Mouse (Mus musculus) kidney, embryonic 15.5 days (tissue): ENCODE results near the gene Il21r. TPM values are rescaled to one million over a fixed set of nuclear protein-coding genes. Genes with fewer than 3 reads are reported as not detected.
A peak's percentile ranks its signal among the peaks of the same experiment; 100 is the strongest.

ENCODE experiments used
- ATAC-seq: fragments of 200-750 bp; cut with Nextera tagmentation; replicated peaks from 2 replicates; pipeline ENCODE4 v1.8.0; 2017; ENCODE audit warnings: moderate TSS enrichment; ENCODE audit not compliant: low FRiP score
- H3K27ac ChIP-seq: fragments of 300-500 bp; sonication (generic); 2 replicates; pipeline ENCODE4 v1.5.1; 2015; ENCODE audit warnings: mild to moderate bottlenecking, inconsistent platforms
- H3K27me3 ChIP-seq: fragments of 300-500 bp; sonication (generic); 2 replicates; pipeline ENCODE4 v1.6.1; 2015; ENCODE audit warnings: inconsistent platforms
- H3K36me3 ChIP-seq: fragments of 300-500 bp; sonication (generic); 2 replicates; pipeline ENCODE4 v1.6.1; 2015; ENCODE audit warnings: inconsistent platforms
- H3K4me1 ChIP-seq: fragments of 300-500 bp; sonication (generic); 2 replicates; pipeline ENCODE4 v1.6.1; 2015; ENCODE audit warnings: inconsistent platforms
- H3K4me2 ChIP-seq: fragments of 300-500 bp; sonication (generic); 2 replicates; pipeline ENCODE4 v1.6.1; 2015; ENCODE audit warnings: moderate library complexity, mild to moderate bottlenecking, inconsistent platforms
- H3K4me3 ChIP-seq: fragments of 300-500 bp; sonication (generic); replicated peaks from 2 replicates; pipeline ENCODE4 v1.5.1; 2015; ENCODE audit warnings: mild to moderate bottlenecking, inconsistent platforms
- H3K9ac ChIP-seq: fragments of 300-500 bp; sonication (generic); 2 replicates; pipeline ENCODE4 v1.6.1; 2015; ENCODE audit warnings: mild to moderate bottlenecking, inconsistent platforms
- H3K9me3 ChIP-seq: fragments of 300-500 bp; sonication (generic); replicated peaks from 2 replicates; pipeline ENCODE4 v1.6.1; 2016; ENCODE audit warnings: inconsistent platforms
- WGBS: fragments of 180-500 bp; shearing (Covaris S2); methylation state at CpG from one replicate; pipeline ENCODE4 v1.1.7; 2015; ENCODE audit warnings: mixed read lengths; 5-methylcytosine and 5-hydroxymethylcytosine counted together
- polyA plus RNA-seq: library from polyadenylated mRNA; unstranded; fragments of >200 nt; fragmentation: Nextera tagmentation; extraction: Ambion mirVana; gene quantifications from 2 replicates; pipeline ENCODE4 v1.2.1, GENCODE M21; 2015

Il21r gene
- polyA plus RNA-seq, result 0.24 and 0.31 TPM in 2 replicates

DNA sequence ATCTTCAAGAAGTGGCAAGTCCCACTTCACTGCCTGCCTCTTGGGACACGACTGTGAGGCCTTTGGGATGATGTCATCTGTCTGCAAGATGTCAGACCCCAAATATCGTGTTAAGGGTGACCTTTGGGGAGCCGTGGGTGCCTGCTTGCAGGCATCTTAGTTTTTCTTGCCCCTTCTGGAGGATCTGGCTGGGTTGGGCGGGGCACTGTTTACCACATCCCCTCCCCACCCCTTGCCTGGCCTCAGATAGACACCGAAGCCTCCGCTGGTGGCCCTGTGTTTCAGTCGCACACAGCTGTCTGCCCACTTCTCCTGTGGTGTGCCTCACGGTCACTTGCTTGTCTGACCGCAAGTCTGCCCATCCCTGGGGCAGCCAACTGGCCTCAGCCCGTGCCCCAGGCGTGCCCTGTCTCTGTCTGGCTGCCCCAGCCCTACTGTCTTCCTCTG is at the start of gene Il21r:
TSS of gene Il21r (plus strand) at position 245 of the 447 bp plus-strand sequence.
- WGBS, result 70% methylated on average over 11 of the region's 11 CpGs
- no peak for ATAC-seq
- Histone ChIP-seq H3K36me3 (no peaks in the 10 kb centered on the region), H3K9ac (no peak within 1 kb of the TSS), H3K4me2 (no peak within 1 kb of the TSS), H3K4me3 (no peak within 1 kb of the TSS), H3K27ac (no peak within 1 kb of the TSS), H3K4me1 (peaks cover 10% of the 10 kb centered on the region), H3K27me3 (no peaks in the 10 kb centered on the region), H3K9me3 (no peaks in the 10 kb centered on the region)

GRCm38 (mm10) chr7:125553653-125554428 is 49.4 kb upstream of the Il21r start:
- Histone ChIP-seq H3K4me3 (peak overlapping the region; percentile 61; the same call in 1 of the 2 replicates), H3K36me3 (no peaks in the 10 kb centered on the region), H3K4me1 (peaks cover 38% of the 10 kb centered on the region), H3K9me3 (no peaks in the 10 kb centered on the region), H3K4me2 (no peak overlapping the region), H3K27ac (no peak overlapping the region), H3K9ac (0 out of 2 replicates have a peak overlapping the region, but pooled peaks have one; percentile 10), H3K27me3 (peaks cover 8% of the 10 kb centered on the region; the same call in 1 of the 2 replicates)
- 87% methylated on average over 13 of the region's 13 CpGs for WGBS
- no peak for ATAC-seq

- Histone ChIP-seq H3K36me3 (no peaks in the 10 kb centered on the region), H3K4me2 (no peak overlapping the region), H3K4me1 (peaks cover 38% of the 10 kb centered on the region), H3K4me3 (no peak overlapping the region), H3K9ac (no peak overlapping the region), H3K9me3 (no peaks in the 10 kb centered on the region), H3K27ac (no peak overlapping the region), H3K27me3 (peaks cover 8% of the 10 kb centered on the region; the same call in 1 of the 2 replicates)
- 88% methylated on average over 9 of the region's 9 CpGs for WGBS
- ATAC-seq, result no peak
These were observed 48.6 kb upstream of the Il21r start for GRCm38 (mm10) chr7:125554456-125555114.

DNA sequence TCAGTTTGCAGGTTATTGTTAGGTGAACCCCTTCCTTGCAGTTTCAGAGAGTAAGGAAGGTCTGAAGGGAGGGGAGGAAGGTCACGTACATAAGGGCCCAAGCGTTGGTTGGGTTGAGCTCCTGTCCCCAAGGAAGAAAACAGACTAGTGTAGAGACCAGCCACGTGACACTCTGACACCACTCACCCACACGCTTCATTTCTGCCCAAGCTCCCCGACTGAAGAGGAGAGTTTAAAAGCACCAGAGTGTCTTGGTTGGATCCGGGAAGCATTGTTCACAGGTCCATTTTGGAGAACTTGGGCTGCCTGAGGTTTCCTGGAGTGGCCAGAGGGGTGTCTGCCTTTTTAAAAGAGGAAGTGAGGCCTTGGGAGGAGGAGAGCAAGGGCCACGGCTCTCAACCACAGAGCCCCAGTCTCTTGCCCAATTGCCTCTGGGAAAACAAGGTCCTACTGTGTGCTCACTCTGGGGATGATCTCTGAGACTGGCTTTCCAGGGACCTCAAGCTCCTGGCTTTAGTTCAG is 47.8 kb upstream of the Il21r start:
- Histone ChIP-seq H3K27ac (no peak overlapping the region), H3K4me3 (no peak overlapping the region), H3K36me3 (no peaks in the 10 kb centered on the region), H3K9me3 (no peaks in the 10 kb centered on the region), H3K27me3 (peaks cover 8% of the 10 kb centered on the region; the same call in 1 of the 2 replicates), H3K4me2 (no peak overlapping the region), H3K9ac (no peak overlapping the region), H3K4me1 (peaks cover 38% of the 10 kb centered on the region)
- ATAC-seq, result no peak
- WGBS, result 79% methylated on average over 7 of the region's 7 CpGs

- H3K9me3 ChIP-seq, result no peaks in the 10 kb centered on the region
- no peak overlapping the region for H3K4me3 ChIP-seq
- no peaks in the 10 kb centered on the region for H3K36me3 ChIP-seq
- H3K4me1 ChIP-seq, result peaks cover 42% of the 10 kb centered on the region
- no peak for ATAC-seq
- H3K27ac ChIP-seq, result no peak overlapping the region
- no peak overlapping the region for H3K9ac ChIP-seq
- 67% methylated on average over 4 of the region's 4 CpGs for WGBS
- no peak overlapping the region for H3K4me2 ChIP-seq
- H3K27me3 ChIP-seq, result 0 out of 2 replicates have a peak, but pooled peaks cover 1% of the 10 kb centered on the region
These were observed 47.1 kb upstream of the Il21r start for GRCm38 (mm10) chr7:125556096-125556495.

DNA sequence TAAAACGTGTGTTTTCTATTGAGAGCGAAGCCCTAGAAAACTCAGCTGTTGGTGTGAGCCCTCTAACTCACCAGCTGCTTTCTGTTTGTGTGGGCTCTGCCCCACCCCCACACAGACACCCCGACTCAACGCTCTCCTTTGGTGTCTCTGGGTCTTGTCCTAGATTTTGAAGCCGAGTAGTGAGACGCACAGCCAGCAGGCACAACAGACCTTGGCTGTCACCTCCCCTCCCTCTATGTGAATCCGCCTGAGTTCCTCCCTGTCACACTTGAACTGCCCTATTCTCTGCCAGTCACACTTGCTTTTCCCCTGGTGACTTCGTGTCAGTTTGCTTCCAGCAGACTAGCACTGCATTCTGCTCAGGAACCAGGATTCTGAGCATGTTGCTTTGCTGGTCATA is 46.4 kb upstream of the Il21r start:
- no peak for ATAC-seq
- Histone ChIP-seq H3K4me1 (peaks cover 41% of the 10 kb centered on the region), H3K4me2 (no peak overlapping the region), H3K4me3 (no peak overlapping the region), H3K36me3 (no peaks in the 10 kb centered on the region), H3K9ac (no peak overlapping the region), H3K27me3 (no peaks in the 10 kb centered on the region), H3K27ac (no peak overlapping the region), H3K9me3 (no peaks in the 10 kb centered on the region)
- 61% methylated on average over 8 of the region's 8 CpGs for WGBS

- WGBS, result 77% methylated on average over 4 of the region's 4 CpGs
- no peak overlapping the region for H3K4me2 ChIP-seq
- peaks cover 27% of the 10 kb centered on the region for H3K4me1 ChIP-seq
- no peaks in the 10 kb centered on the region for H3K27me3 ChIP-seq
- no peak overlapping the region for H3K9ac ChIP-seq
- H3K36me3 ChIP-seq, result no peaks in the 10 kb centered on the region
- H3K9me3 ChIP-seq, result no peaks in the 10 kb centered on the region
- ATAC-seq, result no peak
- H3K27ac ChIP-seq, result no peak overlapping the region
- H3K4me3 ChIP-seq, result no peak overlapping the region
These were observed 44.8 kb upstream of the Il21r start for GRCm38 (mm10) chr7:125558401-125558945.

DNA sequence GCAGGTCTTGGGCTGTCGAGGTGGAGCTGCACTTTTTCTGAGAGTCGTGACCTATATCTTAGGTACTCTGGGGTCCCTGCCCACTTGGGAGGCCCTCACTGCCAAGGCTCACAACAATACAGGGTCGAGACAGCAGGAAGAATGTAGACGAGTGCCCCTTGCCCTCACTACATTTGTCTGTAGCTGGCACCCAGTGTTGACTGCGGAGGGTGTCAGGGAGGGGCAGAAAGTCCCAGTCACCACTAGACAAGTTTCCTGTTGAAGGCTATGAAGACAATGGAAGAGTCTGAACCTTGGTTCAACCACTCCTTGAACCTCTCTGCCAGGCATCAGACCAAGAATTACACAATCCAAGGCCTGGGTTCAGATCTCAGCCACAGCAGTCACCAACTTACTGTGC is 44.2 kb upstream of the Il21r start:
- H3K9me3 ChIP-seq, result no peaks in the 10 kb centered on the region
- H3K9ac ChIP-seq, result no peak overlapping the region
- no peak for ATAC-seq
- no peaks in the 10 kb centered on the region for H3K27me3 ChIP-seq
- no peak overlapping the region for H3K4me3 ChIP-seq
- H3K4me1 ChIP-seq, result peaks cover 25% of the 10 kb centered on the region
- H3K36me3 ChIP-seq, result no peaks in the 10 kb centered on the region
- WGBS, result 59% methylated on average over 5 of the region's 5 CpGs
- no peak overlapping the region for H3K4me2 ChIP-seq
- H3K27ac ChIP-seq, result no peak overlapping the region

- 84% methylated on average over 10 of the region's 10 CpGs for WGBS
- H3K27me3 ChIP-seq, result no peaks in the 10 kb centered on the region
- H3K9me3 ChIP-seq, result no peaks in the 10 kb centered on the region
- ATAC-seq, result no peak
- H3K4me1 ChIP-seq, result peaks cover 25% of the 10 kb centered on the region
- H3K4me3 ChIP-seq, result no peak overlapping the region
- no peaks in the 10 kb centered on the region for H3K36me3 ChIP-seq
- H3K27ac ChIP-seq, result no peak overlapping the region
- no peak overlapping the region for H3K4me2 ChIP-seq
- H3K9ac ChIP-seq, result no peak overlapping the region
These were observed 43.7 kb upstream of the Il21r start for GRCm38 (mm10) chr7:125559537-125559936.

GRCm38 (mm10) chr7:125560146-125560785 is 43.0 kb upstream of the Il21r start:
- 85% methylated on average over 7 of the region's 7 CpGs for WGBS
- Histone ChIP-seq H3K4me2 (no peak overlapping the region), H3K4me1 (peaks cover 27% of the 10 kb centered on the region), H3K9ac (no peak overlapping the region), H3K36me3 (no peaks in the 10 kb centered on the region), H3K27me3 (no peaks in the 10 kb centered on the region), H3K27ac (no peak overlapping the region), H3K4me3 (no peak overlapping the region), H3K9me3 (no peaks in the 10 kb centered on the region)
- no peak for ATAC-seq

- ATAC-seq, result 0 out of 2 replicates have a peak, but pooled peaks have one; percentile 23
- H3K4me2 ChIP-seq, result no peak overlapping the region
- no peaks in the 10 kb centered on the region for H3K36me3 ChIP-seq
- no peaks in the 10 kb centered on the region for H3K27me3 ChIP-seq
- WGBS, result 53% methylated on average over 9 of the region's 9 CpGs
- H3K4me1 ChIP-seq, result peaks cover 33% of the 10 kb centered on the region
- no peaks in the 10 kb centered on the region for H3K9me3 ChIP-seq
- H3K27ac ChIP-seq, result no peak overlapping the region
- no peak overlapping the region for H3K4me3 ChIP-seq
- H3K9ac ChIP-seq, result no peak overlapping the region
These were observed 42.0 kb upstream of the Il21r start for GRCm38 (mm10) chr7:125561085-125561690.
